Mouse (Mus musculus): Measurements from ENCODE around the gene Pou4f1. TPM values are rescaled to one million over a fixed set of nuclear protein-coding genes. Genes with fewer than 3 reads are reported as not detected.

The Pou4f1 gene
- total and polyA plus RNA-seq, 3 experiments: 0.10 to 0.37 (median 0.23) TPM

DNA sequence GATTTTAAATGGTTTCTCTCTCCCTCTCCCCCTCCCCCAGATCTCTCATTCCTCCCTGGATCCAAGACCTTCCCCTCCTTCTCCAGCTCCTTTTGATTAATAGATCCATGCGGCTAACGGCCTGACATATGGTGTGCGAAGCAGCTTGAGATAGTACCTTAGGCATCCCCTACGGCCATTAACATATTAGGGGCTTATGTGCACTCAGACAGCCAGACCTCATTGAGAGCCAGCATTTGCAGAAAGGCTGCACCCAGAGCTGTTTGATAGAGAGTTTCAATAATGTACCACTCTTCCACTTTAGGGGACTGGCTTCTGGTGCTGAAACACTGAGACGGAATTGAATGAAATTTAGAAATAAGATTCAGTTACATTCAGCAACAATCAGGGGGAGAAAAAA lies 10.8 kb downstream of the Pou4f1 start:
- DNase-seq: no peak

DNA sequence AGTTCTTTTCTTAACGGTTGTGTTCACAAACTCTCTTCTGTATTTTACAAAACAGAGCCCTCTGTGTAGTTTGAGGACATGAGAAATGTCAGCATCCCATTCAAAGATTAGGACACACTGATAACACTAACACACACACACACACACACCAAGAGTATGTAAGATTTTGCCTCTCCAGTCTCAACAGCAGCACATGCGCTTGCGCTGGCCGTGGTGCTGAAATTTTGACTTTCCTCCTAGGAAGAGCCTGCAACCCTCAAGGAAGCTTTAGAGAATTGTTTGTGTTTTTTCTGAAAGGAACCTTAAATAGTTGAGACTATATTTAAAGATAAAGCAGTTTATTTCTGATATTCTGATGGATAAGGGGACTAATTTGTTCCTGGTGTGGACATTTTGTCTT lies 14.0 kb downstream of the Pou4f1 start:
- peak; percentile 28 for DNase-seq

DNA sequence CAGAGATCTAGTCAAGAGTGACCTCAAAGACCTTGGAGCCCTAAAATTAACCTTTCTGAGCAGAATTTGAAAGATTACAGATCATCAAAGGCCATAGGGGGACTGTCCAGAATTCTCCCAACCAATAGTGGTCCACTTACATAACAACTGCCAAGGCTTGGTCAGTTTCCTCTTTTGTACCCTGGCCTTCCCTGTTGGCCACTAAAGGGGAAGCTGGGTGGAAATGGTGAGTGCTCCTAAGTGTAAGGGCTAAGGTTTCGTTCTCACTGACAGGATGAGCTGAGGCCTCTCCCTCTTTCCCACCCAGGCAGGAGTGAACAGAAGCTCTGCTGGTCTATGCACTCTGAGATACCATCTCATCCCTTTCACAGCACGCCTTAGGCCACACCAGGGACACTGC lies 33.5 kb downstream of the Pou4f1 start:
- DNase-seq: no peak

DNA sequence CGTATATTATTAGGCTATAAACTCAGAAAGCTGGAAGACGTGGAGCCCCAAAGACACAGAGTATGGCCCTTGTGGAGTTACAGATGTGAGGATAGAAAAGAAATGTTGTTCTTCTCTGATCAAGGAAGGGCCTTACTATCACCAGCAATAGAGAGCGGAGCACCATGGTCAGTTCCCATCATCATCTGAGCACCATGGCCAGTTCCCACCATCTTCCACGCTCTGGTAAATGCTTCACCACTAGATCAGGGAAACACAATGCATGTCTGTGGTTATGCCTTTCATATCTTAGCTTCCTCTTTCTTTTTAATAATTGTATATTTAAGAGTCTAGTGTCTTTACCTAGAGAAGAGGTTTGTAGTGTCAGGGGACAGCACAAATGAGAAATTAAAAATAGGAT lies 37.0 kb downstream of the Pou4f1 start:
- no peak for DNase-seq

DNA sequence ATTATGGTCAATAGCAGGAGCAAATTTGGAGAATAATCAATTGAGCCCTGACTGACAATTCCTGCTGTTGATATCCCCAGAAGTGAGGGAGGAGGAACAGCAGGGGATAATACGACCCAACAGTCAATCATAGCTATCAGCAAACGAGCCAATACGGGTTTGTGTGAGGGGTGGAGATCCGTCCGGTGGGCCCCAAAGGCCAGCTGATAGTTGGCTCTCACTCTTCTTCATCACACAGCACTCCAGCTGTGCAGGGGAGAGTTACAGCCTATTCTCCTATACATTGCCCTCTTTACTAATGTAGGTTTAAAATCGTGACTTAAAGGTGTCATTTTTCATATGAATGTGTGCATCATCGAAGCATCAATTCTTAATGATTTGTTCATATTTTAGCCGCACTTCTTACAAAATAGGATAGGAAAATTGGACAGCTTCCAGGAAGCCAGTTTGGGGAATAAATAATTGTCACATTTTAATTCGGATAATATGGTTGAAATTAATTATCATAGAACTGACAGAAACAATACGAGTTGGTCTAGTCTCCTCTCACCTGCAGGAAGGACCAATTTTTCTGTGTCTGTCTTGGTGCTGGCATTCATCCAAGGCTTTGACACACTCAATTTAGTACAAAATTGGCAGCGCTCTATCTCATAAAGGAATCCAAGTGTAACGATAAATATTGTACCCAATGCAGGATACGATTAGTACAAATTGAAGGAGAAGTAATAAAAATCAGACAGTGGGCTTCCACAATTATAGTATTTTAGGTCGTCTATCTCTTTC lies 43.9 kb downstream of the Pou4f1 start:
- DNase-seq: no peak

Other genes with a start within 250 kb of the Pou4f1 start
- 1 to 10 TPM; 6.1 to 8.0 TPM for gene Rnf219, start 54.6 kb upstream of the Pou4f1 start, total RNA-seq (2021)
- 0.85 and 1.5 TPM in 2 replicates for gene Rnf219, start 54.6 kb upstream of the Pou4f1 start, polyA plus RNA-seq (2012; rRNA removed)